Mouse (Mus musculus) left cerebral cortex, postnatal 25 days (tissue): ENCODE measurements around the gene Sh3bgrl2. TPM values are rescaled to one million over a fixed set of nuclear protein-coding genes. Genes with fewer than 3 reads are reported as not detected.
A peak's percentile ranks its signal among the peaks of the same experiment; 100 is the strongest.

Experiments
- DNase-seq, 2 experiments: peaks; one replicate each; pipeline ENCODE4 v3.0.0; 2022; ENCODE audit warnings: low spot score in 2 of 2, mixed read lengths in 1 of 2
- intact Hi-C: fragments of 180-260 bp; cut with DNase I; formaldehyde crosslinking; loops from one replicate; pipeline ENCODE4 v1.15.1; 2025
- total RNA-seq, 2 experiments: library from RNA; stranded (reverse); gene quantifications; 2 replicates each; pipeline ENCODE4 v1.2.3; 2021

The Sh3bgrl2 gene
- total RNA-seq, 2 experiments from 2014 or later: 28.2 to 34.0 TPM

DNA sequence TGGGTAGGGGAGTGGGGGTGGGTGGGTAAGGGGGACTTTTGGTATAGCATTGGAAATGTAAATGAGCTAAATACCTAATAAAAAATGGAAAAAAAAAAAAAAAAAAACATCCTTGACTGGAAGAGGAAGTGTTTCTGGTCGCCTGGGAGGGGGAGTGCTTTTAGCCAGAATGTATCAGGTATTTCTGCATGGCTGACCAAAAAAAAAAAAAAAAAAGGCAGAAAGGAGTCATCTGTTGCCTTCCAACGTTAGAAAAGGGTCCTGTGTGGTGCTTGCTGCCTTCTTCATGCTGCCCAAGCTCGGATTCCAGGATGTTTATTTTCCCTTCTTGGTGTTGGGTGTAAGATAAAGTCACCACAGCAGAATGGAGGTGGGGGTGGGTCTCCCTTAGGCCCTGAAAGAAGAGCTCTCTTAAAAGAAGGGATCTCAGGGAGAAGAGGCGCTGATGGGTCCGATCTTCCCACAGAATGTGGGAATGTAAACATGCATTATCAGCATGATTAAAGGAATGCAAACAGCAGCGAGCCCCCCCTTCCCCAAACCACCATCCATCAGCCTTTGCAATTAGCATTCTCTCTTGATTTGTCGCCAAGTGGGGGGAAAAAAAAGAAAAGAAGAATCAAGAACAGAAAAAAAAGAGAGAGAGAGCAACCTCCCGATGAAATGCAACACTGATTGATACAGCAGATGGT is 109.0 kb downstream of the Sh3bgrl2 start:
- intact Hi-C loops: no loop called here

DNA sequence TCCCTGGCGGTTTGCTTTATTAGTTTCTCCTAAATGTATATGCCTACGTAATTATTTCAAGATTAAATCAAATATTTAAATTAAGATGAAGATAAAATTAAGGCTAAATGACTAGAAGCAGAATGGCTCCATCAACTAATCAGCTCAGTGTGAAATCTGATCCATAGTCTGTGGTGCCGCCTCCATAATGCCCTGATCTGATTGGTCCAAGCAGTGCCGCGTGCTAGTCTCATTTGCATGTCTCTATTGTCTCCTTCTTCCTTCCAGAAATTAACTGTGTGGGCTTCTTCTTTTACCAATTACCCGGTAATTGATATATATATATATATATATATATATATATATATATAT is 109.5 kb downstream of the Sh3bgrl2 start:
- no peak for DNase-seq
- intact Hi-C loops: no loop called here

More for the DNA sequence above, 109.0 kb downstream of the Sh3bgrl2 start:
- DNase-seq: no peak

DNA sequence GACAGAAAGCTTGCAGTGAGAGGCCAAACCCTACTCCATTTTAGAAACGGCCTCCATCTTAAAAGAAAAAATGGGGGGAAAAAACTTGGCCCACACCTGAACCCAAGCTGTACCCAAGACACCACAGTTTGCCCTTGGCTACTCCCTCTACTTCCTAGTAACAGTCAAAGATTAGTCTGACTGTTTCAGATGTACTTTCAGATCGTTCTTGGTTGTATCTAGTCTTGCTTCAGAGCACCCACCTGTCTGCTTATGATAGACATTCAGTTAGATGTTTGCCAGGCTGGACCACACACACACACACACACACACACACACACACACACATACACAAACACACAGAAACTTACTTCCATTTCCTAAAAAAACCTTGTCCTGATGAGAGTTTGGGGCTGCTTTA is 111.0 kb downstream of the Sh3bgrl2 start:
- no peak for DNase-seq
- intact Hi-C loops: no loop called here

DNA sequence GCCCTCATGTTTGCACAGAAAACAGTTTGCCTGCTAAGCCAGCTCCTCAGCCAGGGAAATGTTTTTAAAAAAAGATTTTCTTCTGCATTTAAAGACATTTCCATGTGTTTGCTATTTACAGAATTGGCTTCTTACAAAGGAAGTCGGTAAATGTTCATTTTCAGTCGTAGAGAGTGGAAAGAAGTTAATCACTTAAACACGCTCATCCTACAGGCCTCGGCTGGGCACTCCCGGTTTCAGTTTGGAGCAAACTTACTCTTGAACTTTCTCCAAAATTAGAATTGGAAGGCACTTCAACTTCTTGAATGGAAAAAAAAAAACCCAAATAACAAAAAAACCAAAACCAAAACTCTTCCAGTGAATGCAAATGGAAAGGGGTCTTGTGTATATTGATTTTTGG is 113.7 kb downstream of the Sh3bgrl2 start:
- intact Hi-C loops: no loop called here

DNA sequence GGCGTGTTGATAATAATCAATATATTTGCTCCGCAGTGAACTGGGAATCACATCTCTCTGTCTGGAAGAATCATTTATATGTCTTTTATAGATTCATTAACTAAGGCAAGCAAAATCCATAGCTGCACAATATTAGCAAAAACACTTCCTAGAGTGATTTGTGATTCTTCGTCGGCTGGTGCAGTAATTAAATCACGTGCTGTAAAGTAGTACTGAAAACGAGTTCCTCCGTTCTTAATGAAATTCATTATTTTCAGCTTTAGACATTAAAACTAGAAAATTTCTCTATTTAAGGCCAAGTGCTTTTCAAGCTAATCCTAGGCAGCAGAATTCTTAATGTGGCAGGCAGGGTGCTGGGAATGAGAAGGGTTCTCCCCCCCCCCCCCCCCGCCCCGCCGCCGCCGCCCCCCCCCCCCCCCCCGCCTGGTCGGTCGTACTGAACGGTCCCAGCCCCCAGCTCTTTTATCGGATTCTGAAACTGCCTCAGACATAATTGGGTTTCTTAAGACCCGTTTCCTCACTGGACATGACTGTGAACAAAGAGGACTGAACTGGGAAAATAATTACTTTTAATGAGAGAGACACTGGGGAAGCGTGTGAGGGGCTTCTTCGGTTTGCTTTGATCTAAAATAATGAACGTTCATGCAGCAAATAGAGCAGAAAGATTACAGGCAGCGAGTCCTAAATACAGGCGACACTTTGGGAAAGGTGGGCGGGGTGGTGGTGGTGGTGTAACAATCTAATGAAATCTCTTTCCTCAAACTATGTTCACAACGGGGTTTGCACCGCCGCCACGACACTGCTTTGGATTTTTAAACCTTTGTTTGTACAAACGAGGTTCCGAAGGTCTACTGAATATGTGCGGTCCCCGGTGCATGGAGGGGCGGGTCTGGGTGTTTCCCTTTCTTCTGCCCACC is 116.1 kb downstream of the Sh3bgrl2 start:
- intact Hi-C loops: no loop called here
- DNase-seq: no peak

More for the DNA sequence above, 113.7 kb downstream of the Sh3bgrl2 start:
- no peak for DNase-seq

DNA sequence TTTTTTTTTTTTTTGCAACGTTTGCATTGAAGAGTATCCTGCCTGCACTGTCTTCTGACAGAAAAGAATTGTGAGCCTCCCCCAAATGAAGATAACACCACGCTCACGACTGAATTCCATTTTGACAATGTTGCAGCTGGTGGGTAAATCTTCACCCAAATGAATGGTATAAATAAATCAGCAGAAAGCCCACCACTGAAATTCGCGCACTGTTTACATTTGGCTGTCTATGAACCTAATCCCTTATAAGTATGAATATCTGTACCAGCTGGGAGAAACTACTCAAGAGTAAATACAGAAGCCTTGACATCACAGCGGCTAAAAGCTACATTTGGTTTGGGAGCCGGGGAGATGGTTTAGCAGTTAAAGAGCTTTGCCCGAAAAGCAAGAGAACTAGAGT is 116.8 kb downstream of the Sh3bgrl2 start:
- no peak for DNase-seq

DNA sequence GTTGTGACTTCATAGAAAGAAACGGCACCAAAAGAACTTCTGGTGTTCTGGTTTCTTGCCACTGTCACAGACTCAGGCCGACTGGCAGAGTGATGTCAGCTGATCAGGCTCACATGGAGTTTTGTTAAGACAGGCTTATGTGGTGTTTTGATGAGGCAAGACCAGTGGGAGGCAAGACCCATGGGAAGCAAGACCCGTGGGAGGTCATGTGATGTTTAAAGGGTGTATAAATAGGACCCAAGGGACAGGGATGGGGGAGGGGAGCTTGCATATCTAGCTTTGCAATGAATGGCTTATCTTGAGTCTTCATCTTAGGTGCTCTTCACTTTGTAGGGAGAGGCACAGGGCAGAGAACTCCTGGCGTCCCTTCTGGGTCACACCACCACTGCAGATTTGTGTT is 118.9 kb downstream of the Sh3bgrl2 start:
- intact Hi-C loops: no loop called here
- no peak for DNase-seq

More for the DNA sequence above, 116.8 kb downstream of the Sh3bgrl2 start:
- intact Hi-C loops: no loop called here

DNA sequence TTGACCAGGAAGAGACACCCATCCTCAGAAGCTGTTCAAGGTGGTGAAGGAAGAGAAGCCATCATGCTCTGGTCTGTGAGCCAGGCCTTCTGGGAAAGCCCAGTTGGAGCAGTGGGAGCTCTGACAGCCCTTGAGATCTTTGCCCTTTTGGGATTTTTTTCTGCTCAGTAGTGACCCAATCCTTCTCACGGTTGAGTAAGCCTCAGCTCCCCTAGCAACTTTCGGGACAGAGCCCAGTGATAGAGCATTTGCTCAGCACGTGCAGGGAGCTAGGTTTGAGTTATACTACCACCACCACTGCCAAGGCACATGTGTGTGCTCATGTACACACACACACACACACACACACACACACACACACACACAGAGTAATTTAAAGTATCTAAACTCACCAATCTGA is 131.5 kb downstream of the Sh3bgrl2 start:
- no peak for DNase-seq
- intact Hi-C loops: no loop called here

DNA sequence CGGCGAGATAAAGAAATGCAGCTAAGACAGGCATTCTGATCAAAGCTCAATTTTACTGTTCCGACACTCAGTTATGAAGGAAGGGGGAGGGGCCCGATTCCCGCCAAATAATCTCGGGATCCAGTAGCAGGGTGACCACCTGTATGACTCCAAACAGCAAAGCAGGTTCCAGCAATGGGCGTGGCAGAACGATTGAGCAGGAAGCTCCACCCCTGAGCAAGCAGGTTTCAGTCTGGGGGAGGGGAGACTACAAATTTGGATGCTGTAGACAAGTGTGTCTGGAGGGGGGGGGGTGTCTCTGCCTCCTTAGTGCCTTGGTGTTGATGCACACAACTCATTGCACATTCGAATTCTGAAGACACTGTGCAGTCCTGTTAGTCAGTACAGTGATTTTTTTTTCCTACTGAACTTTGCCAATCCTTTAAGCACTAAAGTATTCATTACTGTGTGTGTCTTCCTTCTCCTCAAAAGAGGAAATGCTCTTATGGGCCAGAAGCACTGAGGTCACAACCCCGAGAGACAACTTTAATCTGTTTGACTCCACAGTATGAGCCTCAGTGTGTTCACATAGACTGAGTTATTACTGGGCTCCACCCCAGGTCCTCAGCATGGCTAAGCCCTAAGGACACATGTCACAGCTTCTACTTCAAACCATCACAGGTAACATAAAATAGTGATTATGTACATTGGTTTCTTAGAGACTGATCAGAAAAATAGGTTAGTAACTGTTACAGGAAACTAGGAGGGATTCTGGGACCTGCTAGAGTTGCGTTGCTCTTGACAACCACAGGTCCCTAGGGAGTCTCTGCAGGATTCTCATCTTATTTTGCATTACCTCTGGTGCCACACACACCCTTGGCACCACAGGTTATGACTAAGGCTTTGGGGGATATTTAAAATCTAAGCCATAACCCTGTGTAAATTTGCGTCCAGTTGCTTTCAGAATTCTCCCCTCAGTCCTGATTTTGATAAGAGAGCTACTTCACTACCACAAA is 133.8 kb downstream of the Sh3bgrl2 start:
- intact Hi-C loops: no loop called here
- DNase-seq: no peak

DNA sequence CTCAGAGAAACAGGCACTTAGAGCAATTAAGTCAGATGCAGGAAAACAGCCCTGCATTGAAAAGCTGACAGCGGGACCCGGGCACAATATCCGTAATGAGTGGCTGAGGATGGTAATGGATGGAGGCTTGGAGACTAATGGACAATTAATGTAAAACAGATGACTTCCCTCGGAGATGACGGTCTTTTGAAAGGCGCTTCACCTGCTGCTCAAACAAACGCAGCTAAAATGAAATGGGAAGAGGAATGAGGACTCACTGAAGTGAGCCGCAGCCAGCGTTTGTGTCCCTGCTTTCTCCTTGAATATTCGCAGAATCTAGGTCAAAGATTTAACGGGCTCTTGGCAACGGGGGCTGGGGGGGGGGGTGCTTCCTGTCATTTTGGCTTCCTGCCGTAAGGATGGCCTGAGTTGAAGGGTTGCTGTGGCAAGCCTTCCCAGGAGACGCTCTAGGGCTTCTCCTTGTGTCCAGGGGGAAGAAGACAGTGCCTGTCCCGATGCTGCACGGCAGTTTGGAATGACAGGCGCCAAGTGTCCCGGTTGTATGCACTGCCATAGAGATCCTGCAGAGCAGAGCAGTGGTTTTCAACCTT is 138.5 kb downstream of the Sh3bgrl2 start:
- DNase-seq: peak; percentile 20 to 39
- intact Hi-C loops: no loop called here

DNA sequence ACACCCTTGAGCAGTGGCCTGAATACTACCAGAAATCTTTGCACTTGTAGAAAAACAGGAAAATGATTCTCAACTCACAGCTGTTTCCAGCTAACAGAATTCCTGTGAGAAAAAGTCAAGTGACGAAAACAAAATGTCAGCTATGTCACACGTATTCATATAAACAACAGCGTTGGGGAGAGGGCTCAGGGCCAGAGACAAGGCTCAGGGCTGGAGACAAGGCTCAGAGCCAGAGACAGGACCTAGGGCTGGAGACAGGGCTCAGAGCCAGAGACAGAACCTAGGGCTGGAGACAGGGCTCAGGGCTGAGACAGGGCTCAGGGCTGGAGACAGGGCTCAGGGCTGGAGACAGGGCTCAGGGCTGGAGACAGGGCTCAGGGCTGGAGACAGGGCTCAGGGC is 139.8 kb downstream of the Sh3bgrl2 start:
- intact Hi-C loops: no loop called here
- no peak for DNase-seq

Other genes starting within 250 kb of the Sh3bgrl2 start
- gene Lca5, start 107.2 kb upstream of the Sh3bgrl2 start, total RNA-seq: 10 to 100 TPM; 11.7 to 17.1 TPM